Mouse (Mus musculus) brain, embryonic 18.5 days (tissue): ENCODE measurements around the gene Cir1.

Experiments used
- DNase-seq: peaks from one replicate; pipeline ENCODE4 v3.0.0-alpha.2; 2012; ENCODE audit warnings: low read depth, low spot score

Cir1 gene

DNA sequence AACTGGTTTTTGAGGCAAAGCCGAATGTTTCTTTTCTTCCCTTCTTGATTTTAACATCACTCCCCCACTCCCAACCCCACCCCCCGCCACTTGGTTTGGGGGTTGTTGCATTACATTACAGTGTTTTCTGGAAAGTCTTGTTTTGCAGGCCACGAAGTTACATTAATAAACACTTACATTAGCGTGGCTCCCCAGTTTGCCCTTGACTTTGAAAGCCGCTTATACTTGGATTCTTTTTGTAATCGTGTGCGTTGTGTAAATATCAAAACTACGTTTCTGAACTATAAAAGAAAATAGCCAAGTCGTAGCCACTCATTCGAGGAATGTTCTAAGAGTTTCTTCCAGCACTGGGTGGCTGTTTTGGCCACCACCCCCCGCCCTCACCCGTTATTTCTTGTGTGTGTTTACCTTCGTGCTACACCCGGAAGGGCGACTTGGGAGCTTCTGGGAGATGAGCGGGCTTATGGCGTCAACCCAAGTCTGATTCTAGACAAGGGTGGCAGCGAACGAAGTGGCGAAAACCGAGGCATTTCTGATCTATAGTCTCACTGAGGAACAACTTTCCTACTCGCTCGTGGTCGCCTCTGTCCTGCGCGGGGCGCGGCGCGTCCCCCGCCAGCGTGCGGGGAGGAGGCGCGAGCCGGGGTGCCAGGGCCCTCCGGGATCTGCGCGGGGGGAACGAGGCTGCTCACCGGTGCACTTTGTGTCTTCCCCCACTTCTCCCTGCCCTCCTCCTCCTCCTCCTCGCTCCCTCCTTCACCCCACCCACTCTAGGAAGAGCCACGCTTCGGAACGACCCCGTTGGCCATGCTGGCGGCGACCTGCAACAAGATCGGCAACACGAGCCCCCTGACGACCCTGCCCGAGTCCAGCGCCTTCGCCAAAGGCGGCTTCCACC is 39.9 kb downstream of the Cir1 start:
- DNase-seq, result no peak

DNA sequence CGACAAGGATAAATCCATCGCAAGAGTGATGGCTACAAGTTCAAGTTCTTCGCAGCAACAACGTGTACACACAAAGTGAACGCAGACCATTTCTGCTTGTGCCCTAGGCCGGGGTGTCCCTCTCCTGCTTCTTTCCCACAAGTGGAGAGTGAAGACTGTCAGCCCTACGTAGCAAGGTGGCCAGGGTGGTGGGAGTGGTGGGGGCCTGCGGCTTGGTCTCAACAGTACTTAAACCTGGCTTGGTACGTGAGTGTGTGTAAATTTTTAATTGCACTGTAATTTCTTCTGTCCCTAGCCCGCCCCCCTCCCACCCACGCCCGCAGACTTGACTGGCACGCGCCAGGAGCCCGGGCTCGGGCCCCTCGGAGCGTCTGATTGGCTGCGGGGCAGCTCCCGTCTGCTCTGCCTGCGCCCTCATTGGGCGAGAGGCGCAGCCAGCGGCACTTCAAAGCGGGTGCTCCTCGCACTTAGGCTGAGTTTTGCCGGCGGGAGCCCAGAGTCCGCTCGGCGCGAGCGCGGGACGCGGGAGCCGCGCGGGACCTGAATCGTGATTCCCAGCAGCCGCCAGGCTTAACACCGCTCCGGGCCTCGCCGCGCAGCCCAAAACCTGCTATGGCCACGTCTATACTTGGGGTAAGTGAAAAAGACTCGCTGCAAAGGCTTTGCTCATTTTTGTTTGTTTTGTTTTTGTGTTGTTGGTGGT is 40.9 kb downstream of the Cir1 start, which contains the start of gene Sp9:
TSS of gene Sp9 (plus strand) at position 467 of the 703 bp plus-strand sequence.
- DNase-seq, result no peak

GRCm38 (mm10) chr2:73270593-73271458 is 41.7 kb downstream of the Cir1 start:
- DNase-seq, result no peak

GRCm38 (mm10) chr2:73270071-73270592 is 42.4 kb downstream of the Cir1 start:
- no peak for DNase-seq

DNA sequence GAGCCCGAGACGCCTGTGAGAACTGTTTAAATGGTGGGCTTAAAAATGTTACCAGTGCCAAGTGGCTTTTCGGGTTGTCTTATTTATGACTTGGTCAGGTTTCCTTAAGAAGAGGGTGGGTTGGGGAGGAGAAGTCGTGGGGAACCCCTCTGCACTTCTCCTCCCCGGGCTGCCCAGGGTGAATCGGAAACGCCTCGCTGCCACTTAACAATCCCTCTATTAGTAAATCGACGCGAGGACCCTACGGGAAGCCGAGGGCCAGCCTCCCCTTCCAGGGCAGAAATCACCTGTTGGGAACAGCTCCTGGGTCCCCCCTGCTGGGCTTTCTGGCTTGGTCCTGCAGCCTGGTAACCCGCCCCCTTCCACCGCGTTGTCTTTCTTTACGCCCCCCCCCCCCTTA is 42.8 kb downstream of the Cir1 start:
- no peak for DNase-seq

GRCm38 (mm10) chr2:73268836-73269395 is 43.6 kb downstream of the Cir1 start:
- no peak for DNase-seq

DNA sequence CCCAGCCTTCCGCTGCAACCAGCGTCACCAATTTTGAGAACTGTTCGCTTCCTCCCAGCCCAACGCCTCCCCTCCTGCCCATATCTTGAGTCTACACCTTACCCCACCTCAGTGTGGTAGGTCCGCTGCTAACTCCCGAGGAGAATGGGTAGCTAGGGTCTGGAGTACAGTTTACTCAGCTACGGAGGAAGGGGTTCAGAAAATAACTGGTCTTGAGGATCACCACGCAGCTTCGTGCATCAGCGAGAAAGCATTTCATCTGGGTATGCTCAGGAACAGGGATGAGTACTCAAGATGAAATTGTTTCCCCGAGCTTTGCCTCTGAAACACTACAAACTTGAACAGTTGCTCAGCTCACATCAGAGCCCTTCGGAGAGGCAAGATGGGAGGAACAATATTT is 44.2 kb downstream of the Cir1 start:
- DNase-seq, result no peak

GRCm38 (mm10) chr2:73267818-73268217 is 44.7 kb downstream of the Cir1 start:
- DNase-seq, result no peak

- no peak for DNase-seq
Measured at GRCm38 (mm10) chr2:73267231-73267630, 45.3 kb downstream of the Cir1 start.

DNA sequence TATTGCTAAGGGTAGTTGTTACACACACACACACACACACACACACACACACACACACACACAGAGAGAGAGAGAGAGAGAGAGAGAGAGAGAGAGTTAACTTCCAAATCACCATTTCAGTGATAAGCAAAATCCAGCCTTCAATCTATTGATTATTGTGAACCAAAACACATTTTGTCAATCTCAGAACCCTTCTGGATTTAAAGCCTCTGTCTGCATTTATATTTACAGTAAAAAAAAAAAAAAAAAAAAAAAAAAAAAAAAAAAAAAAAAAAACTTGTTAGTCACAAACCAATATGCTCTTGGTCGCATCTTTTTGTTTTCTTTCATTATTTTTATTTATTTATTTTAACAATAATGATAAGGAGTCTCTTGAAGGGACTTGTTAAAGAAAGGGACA is 45.9 kb downstream of the Cir1 start:
- no peak for DNase-seq

DNA sequence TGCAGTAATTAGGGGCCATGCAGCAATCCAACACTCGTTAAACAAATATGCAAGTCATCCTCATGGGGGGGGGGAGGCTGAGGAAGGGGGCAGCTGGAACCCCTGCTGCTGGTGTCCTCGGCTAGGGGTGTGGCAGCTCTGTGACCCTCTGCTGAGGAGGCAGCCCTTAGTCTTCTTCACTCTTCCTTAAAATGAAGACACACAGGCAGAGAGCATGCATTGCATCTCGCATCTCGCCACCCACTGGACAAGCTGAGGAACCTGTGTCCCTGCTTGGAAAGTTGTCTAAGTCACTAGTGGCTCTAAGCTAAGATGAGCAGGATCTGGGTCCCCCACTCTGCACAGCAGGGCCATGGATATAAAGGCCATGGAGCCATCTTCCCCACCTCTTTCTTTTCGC is 46.5 kb downstream of the Cir1 start:
- no peak for DNase-seq

DNA sequence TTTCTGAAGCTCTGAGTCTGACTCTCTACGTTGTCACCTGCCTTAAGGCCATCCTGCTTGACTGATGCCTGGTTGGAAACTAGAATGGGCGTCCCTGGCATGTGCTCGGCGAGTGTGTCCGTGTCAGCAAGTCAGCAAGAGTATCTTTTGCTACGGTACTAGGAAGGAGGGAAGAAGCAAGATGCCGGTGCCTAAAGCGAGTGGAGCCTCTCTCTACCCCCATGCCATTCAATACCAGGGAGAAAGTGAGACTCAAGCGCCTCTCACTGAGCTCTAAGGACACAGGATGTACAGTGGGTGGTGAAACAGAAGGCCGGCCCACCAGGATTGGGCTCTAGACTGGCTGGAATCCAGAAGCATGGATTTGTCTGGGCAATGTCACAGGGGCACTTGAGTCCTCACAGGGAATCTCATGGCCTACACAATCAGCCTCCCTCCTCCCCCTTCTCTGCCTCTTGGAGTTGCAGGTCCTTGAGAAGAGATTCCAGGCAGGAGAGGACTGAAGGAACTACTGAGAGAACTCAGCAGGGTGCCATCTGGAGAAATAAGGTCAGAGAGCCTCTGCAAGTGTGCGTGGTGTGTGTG is 47.8 kb downstream of the Cir1 start:
- no peak for DNase-seq

DNA sequence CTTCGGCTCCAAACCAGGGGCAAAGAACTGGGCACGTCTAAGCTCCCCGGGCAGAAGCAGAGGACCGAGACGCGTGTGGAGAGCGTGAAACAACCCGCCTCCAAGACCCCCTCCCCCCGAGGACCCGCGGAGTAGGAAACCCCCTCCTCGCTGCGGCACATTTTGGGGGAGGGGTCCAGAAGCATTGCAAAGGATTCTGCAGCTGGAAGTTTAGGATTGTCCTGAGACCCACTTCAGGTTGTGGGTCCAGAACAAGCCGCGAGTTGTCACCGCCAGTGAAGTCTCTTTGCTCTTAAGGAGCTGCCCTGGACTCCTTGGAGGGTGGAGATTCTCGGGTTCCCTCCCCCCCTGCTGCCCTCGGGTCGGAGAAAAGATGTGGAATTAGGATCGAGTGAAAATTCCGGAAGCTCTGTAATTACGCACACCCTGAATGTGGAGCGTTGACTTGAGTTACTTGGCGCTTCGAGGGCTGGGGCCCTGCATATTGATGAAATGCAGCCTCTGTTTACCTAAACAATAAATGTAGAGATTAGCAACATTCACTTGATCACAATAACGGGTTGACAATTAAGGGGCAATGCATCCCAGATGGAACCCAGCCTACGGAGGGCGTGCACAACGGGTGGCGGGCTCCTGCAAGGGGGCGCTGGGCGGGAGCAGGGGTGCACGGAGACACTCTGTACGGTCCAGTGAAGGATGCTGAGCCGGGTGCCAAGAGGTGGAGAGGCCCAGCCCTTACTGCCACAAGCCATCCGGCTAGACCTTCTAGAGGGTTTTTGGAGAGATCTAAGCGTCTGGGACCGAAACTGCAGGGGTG is 48.5 kb downstream of the Cir1 start:
- no peak for DNase-seq

- DNase-seq, result no peak
Measured at GRCm38 (mm10) chr2:73263172-73263765, 49.2 kb downstream of the Cir1 start.

DNA sequence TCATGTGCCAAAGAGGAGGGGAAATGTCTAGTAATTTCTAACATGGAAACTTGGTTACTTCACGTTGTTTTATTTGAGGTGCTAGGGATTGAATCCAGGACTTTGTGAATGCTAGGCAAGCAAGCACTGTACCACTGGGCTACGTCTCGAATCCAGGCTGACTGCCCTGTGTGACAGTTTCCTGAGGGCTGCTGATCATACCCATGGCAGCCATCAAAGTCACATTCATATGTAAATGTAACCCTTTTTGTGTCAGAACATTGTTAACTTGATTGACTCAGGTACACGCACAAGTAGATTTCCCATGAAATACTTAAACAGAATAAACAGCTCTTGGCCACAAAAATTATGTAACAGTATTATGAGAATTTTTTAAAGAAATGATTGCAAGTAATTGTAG is 63.8 kb downstream of the Cir1 start:
- no peak for DNase-seq

GRCm38 (mm10) chr2:73241299-73241698 is 71.2 kb downstream of the Cir1 start:
- DNase-seq, result no peak
